Mouse (Mus musculus) common myeloid progenitor, adult 5-6 weeks (primary cell): ENCODE measurements around the gene Mapkapk5. TPM values are rescaled to one million over a fixed set of nuclear protein-coding genes. Genes with fewer than 3 reads are reported as not detected.

ENCODE experiments used
- ATAC-seq: replicated peaks from 2 replicates; pipeline ENCODE4 v1.8.0; 2016; ENCODE audit warnings: low read depth, mild to moderate bottlenecking, moderate TSS enrichment, inconsistent platforms; ENCODE audit not compliant: poor library complexity, severe bottlenecking
- total RNA-seq: library from RNA; stranded (forward); fragments of 200-1000, 187-1606 nt; gene quantifications from 2 replicates; pipeline ENCODE4 v1.2.3, GENCODE M21; 2017

Gene Mapkapk5
- 93.8 and 95.0 TPM in 2 replicates for total RNA-seq

DNA sequence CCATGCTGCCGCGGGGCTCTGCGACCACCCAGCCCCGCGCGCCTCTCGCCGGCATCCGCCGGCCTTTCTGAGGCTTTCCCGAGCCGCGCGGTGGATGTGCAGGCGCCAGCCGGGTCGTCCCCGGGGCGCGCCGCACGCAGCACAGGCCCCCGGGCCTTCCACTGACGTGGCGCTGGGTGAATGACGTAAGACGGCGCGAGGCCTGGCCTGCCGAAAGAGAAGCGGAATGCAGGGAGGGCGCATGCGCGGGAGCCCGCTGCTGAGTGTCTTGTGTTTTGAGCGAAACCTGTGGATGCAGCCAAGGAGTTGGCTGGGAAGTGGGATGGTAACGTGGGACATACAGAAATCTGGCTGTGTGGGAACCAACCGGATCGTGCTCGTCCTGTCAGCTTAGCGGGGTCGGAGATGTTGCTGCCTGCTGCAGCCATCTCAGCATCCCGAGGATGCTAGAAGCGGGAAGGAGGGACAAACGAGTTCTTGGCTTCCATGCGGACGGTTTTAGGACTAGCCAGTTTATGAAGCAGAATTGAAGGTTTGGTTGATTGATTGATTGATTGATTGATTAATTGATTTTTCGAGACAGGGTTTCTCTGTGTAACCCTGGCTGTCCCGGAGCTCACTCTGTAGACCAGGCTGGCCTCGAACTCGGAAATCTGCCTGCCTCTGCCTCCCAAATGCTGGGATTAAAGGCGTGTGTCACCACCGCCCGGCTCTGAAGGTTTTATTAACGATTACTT is at the start of gene Mapkapk5:
Mapkapk5 (minus strand) TSS at position 113 of the 737 bp plus-strand sequence.
- peak; percentile 92 for ATAC-seq

DNA sequence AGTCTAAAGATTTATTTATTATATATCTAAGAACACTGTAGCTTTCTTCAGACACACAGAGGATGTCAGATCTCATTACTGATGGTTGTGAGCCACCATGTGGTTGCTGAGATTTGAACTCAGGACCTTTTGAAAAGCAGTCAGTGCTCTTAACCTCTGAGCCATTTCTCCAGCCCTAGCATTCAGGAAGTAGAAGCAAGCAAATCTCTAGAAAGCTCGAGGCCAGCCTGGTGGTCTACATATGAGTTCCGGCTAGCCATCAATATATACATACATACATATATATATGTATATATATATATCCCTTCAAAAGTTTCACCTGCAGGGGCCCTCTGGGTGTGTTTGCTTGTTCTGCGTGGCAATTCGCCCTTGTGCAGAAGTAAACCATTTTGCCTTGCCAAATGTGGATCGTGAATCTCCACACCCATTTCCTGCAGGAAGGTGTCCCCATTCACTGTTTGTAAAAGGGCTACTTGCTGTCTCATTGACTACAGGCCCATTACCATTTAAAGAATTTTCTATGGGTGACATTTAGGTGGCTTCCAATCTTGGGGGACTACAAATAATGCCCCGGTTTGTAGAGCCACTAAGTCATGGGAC is 49.1 kb upstream of the Mapkapk5 start:
- ATAC-seq = no peak

DNA sequence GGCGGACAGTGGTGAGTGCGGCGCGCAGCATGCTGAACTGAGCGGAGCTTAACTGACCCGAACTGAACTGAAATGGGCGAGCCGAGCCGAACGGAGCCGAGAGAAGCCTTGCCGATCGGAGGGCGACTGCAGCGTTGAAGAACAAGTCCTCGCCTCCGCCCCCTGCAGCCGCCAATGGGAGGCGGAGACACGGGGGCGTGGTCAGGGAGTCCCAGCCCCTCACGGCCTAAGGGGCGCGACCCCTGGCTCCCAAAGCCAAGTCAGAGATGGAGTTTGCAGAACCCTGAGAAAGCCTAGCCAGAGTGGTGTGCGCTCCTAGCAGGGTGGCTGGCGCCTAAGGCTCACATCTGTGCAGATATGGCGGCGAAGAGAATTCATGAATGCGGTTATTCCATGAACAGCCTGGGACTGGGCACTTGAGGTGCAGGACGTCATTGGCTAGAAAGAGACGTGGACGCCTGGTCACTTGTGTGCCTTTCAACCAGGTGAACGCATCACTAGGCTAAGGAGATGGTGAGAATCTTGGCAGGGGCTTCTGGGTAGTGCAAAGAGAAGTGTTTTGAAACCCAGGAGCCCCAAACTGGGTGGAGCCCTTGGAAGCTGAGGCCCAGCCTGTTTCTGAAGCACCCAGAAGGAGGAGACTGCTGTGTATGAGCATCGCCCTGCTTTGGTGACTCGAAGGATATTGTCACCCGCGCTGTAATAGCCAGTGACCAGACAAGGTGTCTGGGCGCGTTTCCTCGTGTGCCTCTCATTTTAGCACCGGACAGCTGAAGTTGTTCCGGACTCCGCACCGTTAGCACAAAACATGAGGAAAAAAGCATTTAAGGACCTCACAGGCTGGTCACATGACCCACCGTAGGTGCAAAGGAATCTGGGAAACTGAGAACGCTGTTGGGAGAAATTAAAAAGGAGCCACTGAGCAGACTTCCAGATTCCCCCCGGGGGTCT is 48.0 kb upstream of the Mapkapk5 start, which contains the start of gene Aldh2:
Aldh2 (minus strand) TSS at position 374 of the 951 bp plus-strand sequence.
- peak; percentile 90 for ATAC-seq

DNA sequence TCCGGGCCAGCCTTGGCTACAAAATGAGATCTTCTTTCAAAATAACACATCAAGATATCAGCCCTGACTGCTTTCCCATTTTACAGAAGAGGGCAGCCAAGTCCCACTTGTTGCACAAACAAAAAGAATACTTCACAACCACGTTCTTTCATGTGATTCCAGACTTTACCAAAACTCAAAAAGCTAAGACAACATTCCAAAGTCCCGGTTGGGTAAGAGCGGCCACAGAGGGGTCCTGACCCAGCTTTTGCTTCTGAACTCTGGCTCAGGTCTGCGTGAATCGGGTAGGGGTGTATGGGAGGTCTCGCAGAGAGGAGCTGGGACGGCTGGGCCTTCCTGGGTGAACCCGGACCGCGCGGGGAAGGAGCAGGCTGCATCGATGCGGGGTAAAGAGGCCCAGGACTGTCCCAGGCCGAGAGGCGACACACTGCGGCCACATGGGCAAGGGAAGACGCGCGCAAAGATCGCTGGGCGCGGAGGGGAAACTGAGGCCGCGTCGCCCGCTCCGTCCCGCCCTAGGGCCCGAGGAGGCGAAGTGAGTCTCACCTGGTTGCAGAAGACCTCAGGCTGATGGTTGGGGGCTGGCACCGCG is 47.2 kb upstream of the Mapkapk5 start:
- no peak for ATAC-seq

DNA sequence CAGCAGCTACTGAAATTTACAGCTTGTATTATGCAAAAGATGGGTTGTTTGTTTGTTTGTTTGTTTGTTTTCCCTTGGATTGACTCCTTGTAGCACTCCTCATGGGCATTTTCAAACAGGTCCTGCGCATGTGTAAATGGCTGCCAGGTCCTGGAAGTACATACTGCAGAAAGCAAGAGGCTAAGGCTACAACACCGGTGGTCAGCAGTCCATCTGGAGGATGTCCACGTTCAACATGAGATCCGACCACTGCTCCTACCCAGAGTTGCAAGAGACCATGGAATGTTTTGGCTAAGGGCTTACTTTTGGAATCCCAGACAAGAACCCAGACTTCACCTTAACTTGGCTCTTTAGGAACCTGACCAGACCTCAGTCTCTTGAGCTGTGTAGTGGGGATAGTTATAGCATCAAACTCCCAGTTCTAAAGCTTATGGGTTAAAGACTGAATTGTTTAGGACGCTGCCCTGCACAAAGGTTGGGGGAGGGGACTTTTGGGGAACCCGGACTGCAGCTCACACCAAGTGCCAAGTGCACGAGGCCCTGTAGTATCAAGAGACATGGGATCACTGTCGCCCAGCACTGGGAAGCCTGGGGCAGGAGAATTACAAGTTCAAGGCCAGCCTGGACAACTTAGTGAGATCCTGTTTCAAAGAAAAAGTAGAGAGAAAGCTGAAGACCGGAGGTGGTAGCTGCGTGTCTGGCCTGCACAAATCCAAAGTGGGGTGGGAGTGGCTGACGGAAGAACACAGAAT is 46.5 kb upstream of the Mapkapk5 start:
- ATAC-seq = no peak

DNA sequence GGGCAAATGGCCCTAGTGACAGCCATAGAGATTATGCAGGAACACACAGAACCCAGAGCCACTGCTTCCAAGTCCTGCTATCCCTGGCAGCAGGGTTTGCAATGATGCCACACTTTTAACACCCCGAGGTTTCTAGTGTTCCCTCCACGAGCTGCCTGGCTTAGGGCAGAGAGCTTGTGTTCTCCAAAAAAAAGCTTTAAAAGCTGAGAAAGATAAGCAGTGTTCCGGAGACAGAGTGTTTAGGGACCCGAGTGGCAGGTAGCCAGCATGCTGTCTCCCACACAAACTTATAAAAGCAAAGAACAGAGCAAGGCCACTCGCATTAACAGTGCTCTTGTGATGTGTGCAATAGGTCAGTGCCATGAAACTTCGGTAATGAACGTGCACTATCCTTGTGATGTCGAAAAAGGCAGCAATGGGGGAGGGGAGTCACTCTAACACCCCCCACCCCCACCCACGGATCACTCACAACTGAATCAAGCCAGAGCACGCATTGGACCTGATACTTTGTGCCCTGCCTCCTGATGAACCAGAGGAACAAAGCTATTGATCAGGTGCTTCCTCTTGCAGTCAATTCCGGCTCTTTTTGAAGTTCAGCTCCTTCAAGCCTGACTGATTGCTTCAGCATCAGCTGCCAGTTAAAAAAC is 45.8 kb upstream of the Mapkapk5 start:
- ATAC-seq = no peak

DNA sequence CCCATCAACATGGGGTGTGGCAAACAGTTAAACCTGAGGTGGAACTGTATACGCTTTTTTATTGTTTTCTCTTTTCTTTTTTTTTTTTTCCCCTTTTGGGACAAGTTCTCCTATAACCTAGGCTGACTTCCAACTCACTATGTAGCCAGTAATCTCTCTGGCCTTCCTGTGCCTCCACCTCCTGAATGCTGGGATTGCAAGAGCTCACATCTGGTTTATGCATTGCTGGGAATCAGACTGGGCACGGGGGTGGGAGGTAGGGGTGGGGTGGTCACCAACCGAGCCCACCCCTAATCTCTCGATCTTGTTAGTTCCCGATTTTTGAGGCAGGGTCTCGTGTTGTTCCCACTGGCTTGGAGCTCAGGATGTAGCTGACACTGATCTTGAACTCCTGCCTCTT is 44.2 kb upstream of the Mapkapk5 start:
- ATAC-seq = no peak

DNA sequence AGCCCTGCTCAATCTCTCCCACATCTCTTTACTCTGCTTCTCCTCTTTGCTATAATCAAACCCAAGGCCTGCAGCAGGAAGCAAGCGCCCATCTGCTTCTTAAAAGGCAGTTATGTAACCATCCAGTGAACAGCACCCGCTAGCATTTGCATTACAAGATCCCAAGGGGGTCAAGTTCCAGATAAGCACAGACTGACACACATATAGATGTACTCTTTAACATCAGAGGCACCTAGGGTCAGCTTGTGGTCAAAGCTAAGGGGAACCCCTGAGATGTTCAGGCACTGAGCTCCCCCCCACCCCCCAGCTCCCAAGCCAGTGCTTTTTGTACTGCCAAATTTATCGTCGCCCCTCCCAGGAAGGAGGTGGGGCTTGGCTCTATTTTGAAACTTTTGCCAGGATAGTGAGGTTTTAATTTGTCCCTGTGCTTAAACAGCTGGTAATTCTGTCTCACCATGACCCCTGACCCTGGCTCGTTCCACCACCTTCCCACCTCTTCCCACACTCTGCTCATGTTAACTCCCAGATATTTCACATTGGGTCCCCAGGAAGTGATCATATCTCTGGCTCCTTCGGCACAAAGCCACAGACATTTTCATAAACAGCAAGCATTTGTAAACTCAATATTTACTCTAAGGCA is 40.8 kb upstream of the Mapkapk5 start:
- ATAC-seq = peak; percentile 54

DNA sequence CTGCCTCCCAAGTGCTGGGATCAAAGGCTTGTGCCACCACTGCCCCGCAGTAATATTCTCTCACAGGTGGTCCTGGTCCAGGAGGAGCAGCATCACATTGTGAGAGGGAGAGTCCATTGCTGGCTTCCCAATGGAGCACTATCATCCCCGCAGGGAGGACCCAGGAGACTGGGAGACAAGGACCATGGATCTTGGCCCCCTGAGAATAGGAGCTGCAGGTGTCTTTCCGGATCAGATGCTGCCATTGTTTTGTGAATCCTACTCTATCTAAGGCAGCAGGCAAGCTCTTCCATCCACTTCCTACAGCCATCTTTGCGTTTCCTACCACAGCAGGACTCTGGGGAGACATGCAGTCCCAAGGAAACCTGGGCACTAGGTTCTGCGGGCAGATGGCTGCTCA is 40.0 kb upstream of the Mapkapk5 start:
- no peak for ATAC-seq

DNA sequence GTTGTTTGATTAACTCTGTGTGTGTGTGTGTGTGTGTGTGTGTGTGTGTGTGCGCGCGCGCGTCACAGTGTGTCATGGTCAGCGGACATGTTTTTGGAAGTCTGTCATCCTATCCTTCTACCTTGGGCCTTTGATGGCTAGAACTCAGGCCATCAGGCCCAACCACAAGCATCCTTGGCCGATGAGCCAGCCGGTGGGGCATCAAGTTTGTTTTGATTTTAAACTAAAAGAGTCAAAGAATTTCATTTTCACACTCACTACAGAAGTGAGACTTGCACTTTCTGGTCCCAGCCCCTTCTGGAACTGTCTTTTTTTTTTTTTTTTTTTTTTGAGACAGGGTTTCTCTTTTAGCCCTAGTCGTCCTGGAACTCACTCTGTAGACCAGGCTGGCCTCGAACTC is 39.3 kb upstream of the Mapkapk5 start:
- ATAC-seq = no peak

DNA sequence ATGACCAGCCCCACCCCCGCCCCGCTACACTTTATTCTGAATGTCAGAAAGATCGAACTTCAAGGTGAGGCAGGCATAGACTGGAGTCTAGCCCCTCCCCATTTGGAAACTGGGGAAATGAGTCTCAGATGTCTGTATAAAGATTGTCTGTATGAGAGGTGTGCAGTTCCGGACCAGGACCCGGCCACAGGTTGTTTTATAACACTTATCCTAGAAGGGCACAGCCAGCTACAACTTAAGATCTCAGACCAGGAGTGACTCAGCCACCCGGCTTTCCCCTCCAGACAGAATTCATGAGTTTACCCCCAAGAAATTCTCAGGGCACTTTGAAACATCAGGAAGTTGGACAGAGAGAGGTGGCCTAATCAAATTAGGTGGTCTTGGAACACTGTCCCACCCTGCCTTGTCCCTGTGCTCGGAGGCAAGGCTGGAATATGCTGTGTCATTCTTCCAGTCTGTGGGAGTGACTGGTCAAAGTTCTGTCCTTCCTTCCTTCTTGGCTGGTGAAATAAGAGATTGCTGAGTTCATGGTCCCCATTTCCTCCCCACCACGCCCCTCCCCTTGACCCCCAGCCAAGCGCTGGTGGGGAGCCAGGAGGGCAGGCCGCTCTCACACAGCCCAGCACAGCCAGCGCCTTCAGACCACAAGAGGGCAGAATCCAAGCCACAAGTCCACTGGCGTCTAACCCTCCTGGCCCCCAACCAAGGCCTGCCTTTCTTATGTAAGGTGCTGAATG is 38.2 kb upstream of the Mapkapk5 start:
- peak; percentile 89 for ATAC-seq

DNA sequence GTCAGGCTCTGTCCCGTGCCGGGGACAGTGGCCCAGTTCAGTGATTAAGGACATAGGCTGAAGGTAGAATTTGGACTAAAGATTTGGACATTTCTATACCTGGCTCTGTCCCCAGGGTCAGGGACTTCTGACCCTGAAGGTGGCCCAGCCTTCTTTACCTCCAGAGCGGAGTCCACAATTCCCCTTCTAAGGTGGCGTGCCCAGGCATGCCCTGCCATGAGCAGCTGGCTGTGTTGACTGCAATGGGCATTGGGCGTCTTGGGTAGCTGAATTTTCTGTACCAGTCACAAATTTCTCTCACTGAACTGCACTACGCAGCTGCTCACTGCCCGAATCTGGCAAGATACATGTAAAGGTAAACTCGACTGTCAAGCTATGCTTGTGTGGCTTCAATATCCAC is 36.2 kb upstream of the Mapkapk5 start:
- no peak for ATAC-seq

DNA sequence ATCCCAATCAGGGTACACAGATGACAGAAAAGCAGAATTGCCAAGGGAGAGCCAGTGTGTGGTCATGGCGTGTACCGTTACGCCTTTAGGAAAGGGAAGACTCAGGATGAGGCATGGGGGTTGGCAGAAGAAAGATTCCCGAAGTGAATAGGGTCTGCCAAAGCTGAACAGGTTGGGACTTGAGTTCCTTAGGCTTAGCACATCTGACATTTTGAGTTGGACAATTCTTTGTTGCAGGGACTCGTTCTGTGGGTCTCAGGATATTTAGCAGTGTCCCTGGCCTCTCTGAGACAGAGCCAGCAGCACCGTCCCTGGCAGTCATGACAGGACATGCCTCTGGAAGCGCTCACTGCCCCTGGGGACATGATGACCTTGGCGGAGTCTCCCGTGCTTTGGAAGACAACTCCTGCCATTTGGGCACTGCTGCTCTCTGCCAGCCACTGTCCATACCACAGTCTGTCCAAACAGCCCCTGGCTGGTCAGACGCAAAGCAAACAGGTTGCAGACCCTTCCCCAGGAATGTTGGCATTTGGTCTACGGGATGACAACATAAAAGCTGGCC is 31.3 kb upstream of the Mapkapk5 start:
- no peak for ATAC-seq

DNA sequence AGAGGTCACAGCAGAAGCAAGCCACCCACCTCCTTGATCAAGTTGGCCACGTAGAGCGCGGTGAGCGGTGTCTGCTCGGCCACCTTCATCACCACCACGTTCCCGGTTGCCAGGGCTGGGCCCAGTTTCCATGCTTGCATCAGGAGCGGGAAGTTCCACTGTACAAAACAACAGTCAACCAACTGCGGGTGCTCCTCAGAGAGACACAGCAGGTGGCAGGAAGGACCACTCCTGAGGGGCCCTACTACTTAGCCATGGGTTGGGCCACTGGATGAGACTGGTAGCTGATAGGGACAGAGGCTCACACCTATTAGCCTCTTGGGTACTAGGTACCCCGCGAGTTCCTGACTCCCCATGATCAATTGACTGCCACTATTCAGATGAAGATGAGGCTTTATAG is 30.2 kb upstream of the Mapkapk5 start:
- ATAC-seq = no peak

DNA sequence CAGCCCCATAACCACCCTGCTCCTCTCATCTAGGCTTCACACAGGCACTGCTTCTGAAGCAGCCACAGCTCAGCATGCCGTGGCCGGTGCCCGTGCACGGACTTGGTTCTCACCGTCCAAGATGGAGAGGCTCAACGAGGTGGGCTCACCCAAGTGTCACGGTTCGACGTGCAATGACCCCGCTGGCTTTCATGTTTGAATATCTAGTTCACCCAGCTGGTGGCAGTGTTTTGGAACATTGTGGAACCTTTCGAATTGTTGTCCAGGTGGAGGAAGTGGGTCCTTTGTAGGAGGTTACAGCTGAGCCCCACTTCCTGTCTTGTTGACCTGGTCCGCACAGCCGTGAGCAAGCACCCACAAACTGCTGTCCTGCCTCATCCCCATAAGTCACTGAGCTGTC is 28.4 kb upstream of the Mapkapk5 start:
- no peak for ATAC-seq

DNA sequence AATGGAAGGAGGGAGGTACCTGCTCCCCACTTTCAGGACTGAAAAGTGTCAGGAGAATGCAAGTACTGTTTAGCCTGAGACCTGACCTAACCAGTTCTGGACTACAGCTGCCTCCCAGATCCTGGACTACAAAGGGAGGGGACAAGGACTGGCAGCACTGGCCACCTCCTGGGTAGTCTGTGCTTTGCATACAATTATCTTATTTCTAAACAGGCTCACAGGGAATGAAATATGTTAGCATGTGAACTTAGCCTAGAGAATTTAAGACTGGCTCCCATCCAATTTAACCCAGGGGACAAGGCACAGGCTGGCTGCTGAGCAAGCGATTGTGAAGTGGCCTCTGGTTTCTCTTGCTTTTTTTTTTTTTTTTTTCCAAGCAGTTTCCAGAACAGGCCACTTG is 25.1 kb upstream of the Mapkapk5 start:
- ATAC-seq = no peak

DNA sequence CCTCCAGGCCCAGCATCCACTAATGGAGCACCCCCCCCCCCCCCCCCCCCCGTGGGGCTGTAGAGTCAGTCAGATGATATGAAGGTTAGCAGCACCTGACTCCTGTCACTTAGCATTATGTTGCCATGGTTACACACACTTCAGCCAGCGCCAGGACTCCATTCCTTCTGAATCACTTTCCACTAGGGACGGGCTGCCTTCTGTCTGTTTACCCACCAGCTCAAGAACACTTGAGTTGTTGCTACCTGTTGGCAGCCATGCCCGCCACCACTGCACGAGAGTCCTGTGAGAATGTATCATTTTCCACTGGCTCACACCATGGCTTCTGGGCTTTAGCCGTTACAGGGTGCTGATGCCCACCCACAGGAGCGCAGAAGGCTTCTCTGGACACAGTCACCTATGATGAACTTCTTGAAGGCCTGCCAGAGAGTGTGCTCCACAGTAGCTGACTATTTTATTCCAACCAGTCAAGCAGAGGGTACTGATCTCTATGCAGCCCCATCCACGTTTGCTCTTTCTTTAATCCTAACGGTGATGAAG is 24.2 kb upstream of the Mapkapk5 start:
- no peak for ATAC-seq
